Mouse (Mus musculus): ENCODE data around the gene Tsr1.

The Tsr1 gene

DNA sequence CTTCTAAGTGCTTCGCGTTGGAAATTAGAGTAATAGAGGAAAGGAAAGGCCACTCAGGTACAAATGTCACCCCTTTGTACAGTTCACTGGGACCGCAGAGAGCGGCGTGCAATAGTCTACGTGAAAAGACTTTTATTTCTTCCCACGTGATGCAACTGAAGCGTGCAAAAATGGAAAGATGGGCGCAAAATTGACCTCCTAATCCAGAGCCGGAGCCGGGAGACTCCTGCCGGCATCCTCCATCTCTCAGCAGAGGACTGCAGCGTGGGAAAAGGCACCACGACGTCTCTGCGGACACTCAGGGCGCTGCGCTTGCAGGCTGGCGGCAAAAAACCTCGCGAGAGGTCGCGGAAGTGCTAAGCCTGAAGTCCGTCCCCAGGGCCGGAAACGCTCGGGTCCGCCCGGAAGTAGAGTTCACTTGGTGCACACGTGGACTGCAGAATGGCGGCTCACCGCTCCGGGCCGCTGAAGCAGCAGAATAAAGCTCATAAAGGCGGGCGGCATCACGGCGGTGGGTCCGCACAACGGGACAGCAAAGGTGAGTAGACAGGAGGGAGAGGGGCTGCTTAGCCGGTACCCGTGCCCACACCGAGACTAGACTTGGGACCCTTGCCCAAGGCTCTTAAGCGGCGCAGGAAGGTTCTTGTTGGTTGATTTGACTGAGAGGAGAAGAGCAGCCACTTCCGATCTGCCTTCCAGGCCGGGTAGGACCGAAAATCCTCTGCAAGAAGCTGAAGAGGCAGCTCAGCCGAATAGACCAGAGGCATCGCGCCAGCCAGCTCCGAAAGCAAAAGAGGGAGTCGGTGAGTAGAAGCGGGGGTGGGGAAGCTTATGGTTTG lies at the start of gene Tsr1:
TSS of gene Tsr1 (plus strand) at position 394 of the 839 bp plus-strand sequence.
- in situ Hi-C loops (cut with MseI, MboI): no loop called here

DNA sequence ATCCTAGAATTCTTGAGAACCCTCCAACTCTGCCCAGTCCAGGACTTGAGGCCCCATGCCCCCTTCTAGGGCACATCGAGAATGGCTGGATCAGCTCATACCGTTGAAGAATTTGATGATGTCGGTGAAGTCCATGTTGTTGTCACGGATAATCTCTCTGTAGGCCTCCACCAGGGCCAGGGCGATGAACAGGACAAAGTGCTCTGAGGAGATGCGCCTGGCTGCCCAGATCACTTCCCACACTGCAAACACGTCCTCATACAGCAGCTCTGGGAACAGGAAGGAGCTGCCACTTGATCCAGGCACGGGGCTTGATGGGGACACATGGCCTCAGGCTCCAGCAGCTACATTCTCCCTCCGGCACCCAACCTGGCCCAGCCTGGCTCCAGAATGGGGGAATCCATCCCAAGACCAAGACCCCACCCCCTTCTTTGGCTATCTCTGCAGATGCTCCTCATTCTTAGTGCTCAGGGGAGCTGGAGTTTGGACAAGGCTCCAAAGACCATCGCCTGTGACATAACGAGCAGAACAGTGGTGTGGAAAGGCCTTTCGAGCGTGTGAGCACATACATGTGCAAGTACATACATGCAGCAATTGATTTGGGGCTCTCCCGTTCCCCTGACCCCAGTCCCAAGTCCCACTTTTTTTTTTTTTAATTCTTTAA lies 46.7 kb upstream of the Tsr1 start:
- in situ Hi-C loops (cut with MseI, MboI): no loop called here

DNA sequence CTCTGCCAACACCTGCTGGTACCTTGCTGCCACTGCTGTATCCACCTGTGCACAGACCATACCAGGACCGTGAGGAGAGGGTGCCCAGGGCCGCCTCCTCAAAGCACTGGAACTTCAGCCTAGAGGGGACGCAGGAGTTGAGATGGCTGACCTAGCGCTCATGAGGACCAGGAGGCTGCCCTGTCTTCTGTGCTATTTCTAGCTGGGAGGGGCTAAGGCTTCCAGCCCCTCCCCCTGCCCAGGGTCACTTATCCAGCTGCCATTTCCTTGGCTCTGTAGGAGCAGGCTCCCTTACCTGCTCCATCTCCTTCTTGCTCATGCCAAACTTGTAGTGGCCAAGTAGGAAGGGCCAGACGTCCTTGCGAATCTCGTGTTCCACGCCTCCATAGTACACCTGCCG lies 40.1 kb upstream of the Tsr1 start:
- in situ Hi-C loops (cut with MseI, MboI): no loop called here

DNA sequence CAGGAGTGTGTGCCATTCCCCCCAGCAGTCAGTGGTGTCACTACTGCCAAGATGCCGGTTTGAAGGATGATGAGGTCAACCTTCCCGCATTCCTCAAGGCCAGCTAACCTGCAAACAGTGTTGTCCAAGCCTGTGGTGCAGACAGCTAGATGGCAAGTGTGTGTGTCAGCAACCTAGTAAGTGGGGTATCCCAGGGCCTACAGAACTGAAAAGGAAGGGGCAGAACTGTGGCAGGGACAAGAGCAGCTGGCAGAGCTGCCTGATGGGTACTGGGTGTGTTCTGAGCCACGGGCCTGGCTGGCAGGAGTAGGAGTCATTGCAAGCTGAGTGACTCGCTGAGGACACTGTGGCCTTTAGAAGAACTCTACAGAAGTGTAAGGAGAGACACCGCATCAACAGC lies 35.7 kb upstream of the Tsr1 start:
- in situ Hi-C loops (cut with MseI, MboI): no loop called here

DNA sequence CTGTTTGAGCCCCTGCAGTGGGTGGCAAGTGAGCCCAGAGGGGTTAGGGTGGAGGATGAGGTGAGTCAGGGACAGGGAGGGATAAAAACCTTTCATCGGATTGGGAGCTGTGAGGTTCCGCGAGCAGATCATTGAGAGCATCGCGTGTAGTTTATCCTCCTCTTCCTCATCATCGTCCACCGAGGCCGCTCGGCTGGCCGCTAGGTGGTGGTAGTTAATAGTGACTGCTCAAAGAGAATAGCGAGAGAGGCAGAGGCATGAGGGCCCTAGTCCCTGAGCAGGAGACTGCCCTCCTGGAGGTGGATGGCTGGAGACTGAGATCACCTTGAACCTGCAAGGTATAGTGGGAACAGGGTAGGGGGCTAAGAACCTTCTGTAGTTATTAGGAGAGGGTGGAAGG lies 34.4 kb upstream of the Tsr1 start:
- in situ Hi-C loops (cut with MseI, MboI): no loop called here

DNA sequence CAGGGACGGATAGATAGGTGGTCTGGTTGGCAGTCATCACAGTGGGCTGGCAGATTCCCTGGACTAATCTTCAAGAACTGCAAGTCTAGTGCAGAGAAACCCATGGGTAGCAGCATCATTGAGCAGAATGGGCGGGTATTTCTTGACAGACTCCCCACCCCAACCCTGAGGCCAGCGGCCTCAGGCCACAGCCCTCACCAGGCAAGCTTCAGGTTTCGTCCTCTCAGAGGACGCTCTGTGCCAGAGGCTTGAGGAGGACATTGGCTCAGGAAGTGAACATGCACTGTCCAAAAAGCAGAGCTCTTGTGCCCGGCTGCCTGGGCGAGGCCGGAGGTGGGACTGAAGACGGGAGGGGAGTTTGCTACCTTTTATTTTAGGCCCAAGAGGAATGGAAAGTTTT lies 33.5 kb upstream of the Tsr1 start:
- in situ Hi-C loops (cut with MseI, MboI): no loop called here

DNA sequence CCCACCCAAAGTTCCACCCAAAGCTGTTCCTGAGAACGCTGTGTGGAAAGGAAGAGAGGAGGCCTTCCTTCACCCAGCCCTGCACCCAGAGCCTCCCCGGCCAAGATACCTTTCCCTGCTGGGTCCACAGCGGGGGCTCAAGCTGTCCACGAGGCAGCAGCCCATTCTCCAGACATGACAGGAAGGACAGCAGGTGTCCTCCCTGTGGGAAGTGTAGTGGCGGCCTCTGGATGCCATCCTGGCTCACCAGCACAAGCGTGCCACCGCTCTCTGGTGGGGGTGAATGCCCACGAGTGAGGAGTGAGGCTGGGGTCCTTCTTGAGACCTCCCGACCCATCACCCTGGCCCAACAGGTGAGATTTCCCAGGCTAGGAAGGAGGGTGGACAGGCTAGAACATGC lies 32.6 kb upstream of the Tsr1 start:
- in situ Hi-C loops (cut with MseI, MboI): no loop called here

DNA sequence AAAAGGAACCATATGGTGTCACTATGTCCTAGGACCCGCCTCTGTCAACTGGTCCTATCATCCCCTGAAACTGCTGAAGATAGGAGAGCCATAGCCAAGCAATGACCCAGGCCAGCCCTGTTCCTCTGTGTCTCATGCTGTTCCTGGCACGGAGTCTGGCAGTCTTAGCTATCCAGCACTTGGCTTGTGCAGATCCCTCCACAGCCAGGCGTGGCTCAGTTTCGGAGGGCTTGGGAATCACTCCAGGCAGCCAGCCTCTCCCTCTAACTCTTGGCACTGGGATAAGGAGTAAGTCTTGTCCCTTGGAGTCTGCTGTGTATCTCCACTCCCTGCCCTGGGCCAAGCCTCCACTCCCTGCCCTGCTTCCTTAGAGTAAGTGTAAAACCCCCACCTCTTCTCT lies 31.2 kb upstream of the Tsr1 start:
- in situ Hi-C loops (cut with MseI, MboI): no loop called here

DNA sequence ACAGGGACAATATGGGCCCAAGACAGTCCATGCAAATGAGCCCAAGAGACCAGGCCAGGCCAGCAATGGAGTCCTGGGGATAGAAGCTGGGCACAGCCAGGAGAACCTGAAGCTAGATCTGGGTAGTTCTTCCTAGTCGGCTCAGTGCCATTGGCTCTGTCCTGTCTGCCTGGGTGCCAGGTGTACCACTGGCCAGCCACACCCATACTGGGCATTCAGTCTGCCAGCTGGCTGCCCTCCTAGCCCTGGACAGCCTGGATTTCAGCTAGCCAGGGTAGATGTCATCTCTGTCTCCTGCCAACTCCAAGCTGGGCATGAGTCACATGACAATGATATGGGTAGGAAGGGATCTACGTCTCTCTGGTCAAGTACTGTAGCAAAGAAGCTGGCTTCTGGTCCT lies 30.7 kb upstream of the Tsr1 start:
- in situ Hi-C loops (cut with MseI, MboI): no loop called here

DNA sequence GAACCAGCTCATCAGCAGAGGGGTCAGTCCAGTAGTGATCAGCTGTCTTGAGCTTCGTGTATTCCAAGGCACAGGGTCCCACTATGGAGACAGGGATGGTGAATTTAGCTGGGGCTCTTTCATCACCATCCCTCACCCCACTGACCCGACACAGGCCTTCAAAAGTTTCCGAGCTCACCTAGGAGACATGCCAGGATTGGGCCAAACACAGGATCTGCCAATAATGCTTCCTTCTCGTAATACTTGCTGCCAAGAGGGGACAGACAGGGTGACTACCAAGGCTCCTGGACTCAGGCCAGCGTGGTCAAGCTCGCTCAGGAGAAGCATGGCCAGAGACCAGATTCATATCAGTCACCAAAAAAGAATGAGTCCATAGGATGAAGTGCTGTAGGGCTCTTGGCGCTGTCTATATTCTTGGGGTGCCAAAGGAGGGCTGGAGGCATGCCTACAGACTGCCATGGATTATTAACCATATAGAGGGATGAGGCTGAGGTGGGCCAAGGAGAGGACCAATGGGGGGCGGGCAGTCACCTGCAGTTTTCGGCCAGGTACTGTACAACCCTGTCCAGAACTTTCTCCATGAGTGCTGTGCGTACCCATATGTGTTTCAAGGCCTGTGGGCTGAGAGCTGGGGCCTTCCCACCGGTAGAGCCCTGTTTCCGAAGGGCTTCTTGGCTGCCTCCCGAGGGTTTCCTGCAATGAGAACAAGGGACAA lies 29.7 kb upstream of the Tsr1 start:
- in situ Hi-C loops (cut with MseI, MboI): no loop called here

DNA sequence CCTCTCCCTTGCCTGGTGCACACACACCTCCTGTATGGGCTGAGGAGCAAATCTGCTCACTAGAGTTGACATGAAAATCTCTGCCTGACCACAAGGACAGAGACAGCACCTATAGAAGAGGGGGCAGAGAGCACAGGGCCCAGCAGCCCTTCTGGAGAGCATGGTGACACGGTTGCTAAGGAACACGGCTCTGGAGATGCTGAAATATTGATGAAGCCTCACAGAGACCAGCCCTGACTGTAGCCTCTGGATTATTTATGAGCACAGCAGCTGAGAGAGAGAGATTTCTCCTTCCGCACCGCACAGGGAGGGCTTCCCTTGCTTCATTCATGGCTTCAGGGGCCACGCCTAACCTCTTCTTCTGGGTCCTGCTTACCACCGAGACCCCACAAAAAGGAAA lies 28.3 kb upstream of the Tsr1 start:
- in situ Hi-C loops (cut with MseI, MboI): no loop called here

DNA sequence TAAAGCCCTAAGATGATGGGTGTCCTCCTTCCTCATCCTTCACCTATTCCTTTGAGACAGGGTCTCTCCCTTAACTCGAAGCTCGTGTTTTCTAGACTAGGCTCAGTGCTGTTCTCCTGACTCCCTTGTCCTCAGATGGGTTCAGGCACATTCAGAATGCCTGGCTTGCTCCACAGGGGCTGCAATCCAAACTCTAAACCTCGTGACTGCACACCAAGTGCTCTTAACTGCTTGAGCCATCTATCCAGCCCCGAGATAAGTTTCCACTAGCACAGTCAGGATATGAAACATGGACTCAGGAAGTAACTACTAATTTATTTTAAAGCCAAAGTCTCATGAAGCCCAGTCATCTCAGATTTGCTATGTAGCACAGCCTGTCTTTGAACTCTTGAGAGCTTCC lies 27.3 kb upstream of the Tsr1 start:
- in situ Hi-C loops (cut with MseI, MboI): no loop called here

DNA sequence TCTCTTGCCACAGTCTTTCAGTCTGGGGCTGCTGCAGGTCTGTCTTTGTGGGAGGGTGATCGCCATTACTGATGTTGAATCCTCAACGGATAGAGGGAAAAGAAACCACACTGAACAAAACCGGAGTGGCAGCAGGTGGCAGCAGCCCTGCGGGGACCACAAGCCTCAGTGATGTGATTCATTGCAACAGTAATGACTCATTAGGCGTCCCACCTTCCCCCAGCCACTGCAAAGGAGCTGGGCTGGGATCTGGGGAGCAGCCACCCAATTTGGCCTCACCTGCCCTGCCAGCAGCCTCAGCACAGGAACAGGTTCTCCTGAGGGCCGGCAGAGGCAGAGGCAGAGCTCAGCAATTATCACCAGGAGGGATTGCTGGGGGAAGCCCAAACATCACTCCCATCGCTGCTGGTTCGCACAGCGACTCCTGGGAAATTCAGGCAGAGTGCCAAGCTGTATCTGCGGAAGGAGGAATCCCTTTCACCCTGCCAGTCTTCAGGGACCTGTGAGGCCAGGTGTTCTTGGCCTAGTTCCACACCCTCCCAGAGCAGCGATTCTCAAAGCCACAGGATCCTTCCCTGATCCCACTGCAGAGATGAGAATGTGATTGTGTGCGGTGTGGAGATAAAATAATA lies 26.8 kb upstream of the Tsr1 start:
- in situ Hi-C loops (cut with MseI, MboI): no loop called here

DNA sequence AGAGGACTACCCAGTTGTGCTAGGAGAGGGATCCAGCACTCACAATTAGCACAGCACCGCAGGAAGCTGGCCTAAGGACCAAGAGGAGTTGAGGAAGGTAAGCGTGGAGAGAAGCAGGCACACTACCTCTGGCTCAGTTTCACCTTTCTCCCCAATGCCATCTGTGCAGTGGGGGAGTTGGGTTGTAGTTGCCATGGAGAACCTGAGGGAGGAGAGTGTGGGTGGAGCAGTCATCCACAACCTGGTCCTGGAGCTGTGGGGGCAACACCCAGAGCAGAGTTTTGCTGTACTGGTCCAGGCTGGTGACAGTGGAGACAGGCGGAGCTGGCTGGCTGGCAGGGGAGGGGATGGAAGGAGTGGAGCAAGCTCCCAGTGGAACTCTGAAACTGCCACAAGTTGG lies 23.2 kb upstream of the Tsr1 start:
- in situ Hi-C loops (cut with MseI, MboI): no loop called here

DNA sequence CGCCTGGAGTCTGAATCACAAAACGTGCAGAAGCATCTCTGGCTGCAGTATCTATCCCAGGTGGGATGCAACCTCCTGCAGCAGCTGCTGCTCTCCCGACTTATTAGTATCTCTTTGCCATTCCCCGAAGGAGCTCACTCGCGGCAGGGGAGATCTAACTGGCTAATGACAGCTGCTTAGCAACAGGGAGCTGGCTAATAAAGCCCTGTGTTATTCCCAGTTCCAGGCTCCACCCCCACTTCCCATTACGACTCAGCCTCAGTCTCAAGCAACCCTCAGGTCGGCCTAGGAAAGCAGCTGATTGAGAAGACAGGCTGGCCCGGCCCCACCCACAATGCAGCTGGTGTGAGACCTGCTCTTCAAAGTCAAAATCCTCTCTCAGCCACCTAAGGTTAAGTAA lies 21.1 kb upstream of the Tsr1 start:
- in situ Hi-C loops (cut with MseI, MboI): no loop called here

DNA sequence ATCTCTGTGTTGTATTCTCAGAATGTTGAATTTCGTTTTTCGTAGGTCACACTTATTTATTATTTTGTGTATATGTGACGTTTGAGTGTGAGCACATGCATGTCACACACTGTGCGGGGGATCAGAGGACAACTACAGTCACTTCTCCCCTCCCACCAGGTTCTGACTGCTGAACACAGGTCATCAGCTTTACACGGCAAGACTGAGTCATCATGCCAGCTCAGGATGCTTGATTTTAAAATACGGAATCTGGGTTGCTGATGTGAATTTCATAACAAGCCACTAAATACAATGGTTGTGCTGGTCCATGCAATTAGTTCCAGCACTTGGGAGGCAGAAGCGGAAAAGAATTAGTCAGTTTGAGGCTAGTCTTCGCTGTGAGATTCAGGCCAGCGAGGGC lies 16.9 kb upstream of the Tsr1 start:
- in situ Hi-C loops (cut with MseI, MboI): no loop called here

DNA sequence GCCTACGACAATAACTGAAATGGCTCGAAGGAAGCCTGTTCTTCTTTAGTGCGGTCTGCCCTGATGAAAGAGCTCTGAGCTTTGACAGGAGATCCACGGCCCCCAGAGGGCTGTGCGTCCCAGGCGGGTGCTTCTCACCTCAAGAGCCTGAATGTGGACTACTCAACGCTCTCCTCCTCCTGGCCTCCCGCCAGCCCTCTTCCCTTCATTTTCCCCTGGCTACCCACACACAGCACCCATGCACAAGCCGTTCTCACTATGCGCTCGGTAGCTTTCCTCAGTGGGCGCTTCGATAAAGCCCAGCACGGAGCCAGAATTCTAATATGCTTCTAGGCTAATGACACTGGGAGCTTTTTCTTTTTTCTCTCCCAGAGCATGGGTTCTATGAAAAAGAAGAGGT lies 15.9 kb upstream of the Tsr1 start:
- in situ Hi-C loops (cut with MseI, MboI): no loop called here

DNA sequence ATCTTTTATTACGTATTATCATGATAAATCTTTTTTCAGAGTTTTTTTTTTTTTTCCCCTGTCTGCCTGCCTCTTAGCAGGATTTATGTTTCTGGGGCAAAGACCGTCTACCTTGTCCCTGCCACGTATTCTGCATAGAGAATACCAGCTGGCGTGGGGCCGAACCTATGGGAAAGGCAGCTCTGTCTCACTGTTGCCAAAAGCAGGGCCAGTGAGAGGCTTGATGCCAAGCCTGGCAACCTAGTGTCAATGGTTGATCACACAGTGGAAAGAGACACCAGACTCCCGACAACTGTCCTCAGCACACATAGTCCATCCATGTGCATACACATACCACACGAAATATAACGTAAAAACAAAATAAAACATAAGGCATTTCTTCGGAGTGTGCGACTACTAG lies 14.8 kb upstream of the Tsr1 start:
- in situ Hi-C loops (cut with MseI, MboI): no loop called here

DNA sequence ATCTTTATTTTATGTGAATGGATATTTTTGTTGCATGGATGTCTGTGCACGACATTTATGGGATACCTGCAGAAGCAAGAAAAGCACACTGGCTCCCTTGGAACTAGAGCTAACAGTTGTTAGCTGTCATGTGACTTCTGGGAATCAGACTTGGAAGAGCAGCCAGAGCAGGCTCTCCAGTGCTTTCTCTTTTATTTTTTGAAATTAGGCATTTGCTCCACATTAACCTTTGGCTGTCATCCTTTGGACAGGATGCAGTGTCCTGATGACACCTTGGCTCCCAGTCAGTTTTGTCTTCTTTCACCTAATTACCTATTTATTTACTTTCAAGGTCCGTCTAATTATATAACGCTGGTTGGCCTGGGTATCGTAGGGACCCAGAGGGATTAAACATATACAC lies 3.3 kb upstream of the Tsr1 start:
- in situ Hi-C loops (cut with MseI, MboI): no loop called here

DNA sequence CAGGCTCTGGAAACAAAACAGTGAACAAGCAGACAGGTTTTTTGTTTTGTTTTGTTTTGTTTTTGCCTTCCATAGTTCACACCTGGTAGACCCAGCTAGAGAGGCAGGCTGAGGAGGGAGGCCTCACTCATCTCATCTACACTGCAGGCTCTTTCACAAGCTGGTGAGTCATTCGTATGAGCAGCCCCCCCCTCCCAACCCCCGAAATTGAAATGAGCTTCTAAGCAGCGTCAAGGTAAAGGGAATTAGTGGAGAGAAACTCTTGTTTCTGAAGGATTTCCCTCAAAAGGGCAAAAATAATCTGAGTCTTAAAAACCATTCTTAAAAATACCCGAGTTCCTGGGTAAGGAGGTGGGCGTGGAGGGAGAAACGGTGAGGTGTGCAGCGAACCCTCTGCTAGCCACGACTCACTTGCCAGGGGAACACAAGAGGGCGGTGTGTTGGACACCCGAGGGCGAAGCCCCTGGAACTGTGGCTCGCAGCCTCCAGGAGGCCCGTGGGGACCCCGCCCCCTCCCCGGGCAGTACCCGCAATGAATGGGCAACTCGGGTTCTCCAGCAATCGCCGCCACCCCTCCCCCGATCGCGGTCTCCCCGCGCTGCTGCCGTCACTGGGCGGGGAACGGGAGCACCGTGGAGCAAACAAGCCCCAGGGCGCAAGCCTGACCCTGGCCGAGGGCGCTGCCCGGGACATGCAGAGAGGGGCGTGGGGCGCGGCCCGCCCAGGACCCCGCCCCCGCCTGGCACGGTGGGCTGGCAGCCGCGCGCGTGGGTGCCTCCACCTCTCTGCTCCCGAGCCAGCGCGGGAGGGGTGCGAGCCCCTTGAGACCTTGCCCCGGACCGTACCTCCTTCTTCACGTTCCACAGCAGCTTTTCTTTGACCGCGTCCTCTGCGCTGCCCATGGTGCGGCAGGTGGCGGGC lies 1.6 kb upstream of the Tsr1 start:
- in situ Hi-C loops (cut with MseI, MboI): no loop called here
